Mouse (Mus musculus) gastrocnemius, adult 2 months (tissue): ENCODE measurements around the gene Plau. TPM values are rescaled to one million over a fixed set of nuclear protein-coding genes. Genes with fewer than 3 reads are reported as not detected.
A peak's percentile ranks its signal among the peaks of the same experiment; 100 is the strongest.

ENCODE experiments used
- DNase-seq: peaks from one replicate; pipeline ENCODE4 v3.0.0; 2022
- H3K27ac ChIP-seq: fragments of 200-600 bp; 2 replicates; pipeline ENCODE4 v1.8.1; 2022; ENCODE audit warnings: mild to moderate bottlenecking
- H3K4me3 ChIP-seq: fragments of 200-600 bp; 2 replicates; pipeline ENCODE4 v1.8.1; 2022; ENCODE audit warnings: mild to moderate bottlenecking, moderate library complexity
- CTCF ChIP-seq: fragments of 200-600 bp; IDR thresholded peaks from 2 replicates; pipeline ENCODE4 v1.8.1; 2022; ENCODE audit warnings: antibody characterized with exemption, mild to moderate bottlenecking, moderate library complexity
- intact Hi-C: fragments of 180-260 bp; cut with DNase I; formaldehyde crosslinking; loops from one replicate; pipeline ENCODE4 v1.15.1; 2025
- total RNA-seq, 2 experiments: library from RNA; stranded (reverse); gene quantifications; 2 replicates each; pipeline ENCODE4 v1.2.3; 2021

Plau gene
- total RNA-seq, 2 experiments from 2014 or later = 17.2 to 28.5 TPM

DNA sequence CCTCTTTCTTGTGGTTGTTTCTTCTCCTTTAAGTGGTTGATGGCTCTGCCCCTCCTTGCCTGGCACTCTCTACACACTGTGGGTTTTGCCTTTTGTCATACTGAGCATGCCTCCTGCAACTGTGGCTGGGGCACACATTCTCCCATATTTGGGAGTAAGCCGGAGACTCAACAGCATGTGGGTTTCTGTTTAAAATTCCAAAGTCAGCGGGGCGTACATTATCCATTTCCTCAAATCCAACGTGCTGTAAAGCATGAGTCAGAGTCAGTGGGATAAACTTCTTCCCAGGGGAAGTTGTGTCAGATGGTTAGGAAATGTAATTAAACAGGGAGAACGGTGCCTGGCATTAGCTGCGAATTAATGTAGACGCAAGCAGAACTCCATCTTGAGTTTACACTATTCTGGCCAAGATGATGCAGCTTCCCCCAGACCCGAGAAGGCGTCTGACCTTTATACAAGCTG lies 55.5 kb downstream of the Plau start:
- H3K4me3 ChIP-seq = peak overlapping the region; percentile 48
- H3K27ac ChIP-seq = peak overlapping the region; percentile 76
- DNase-seq = no peak
- intact Hi-C loops = no loop called here
- no peak for TF ChIP-seq CTCF

Other genes with a start within 250 kb of the Plau start
- gene Usp54, start 195.6 kb upstream of the Plau start, total RNA-seq = 1 to 10 TPM; 4.9 to 6.3 TPM
- gene Myoz1, start 180.1 kb upstream of the Plau start, total RNA-seq = 1,000 to 10,000 TPM; 2,377 to 3,782 TPM
- 100 to 1,000 TPM; 142 to 187 TPM for gene Synpo2l, start 168.3 kb upstream of the Plau start, total RNA-seq
- gene Sec24c, start 162.4 kb upstream of the Plau start, total RNA-seq = 10 to 100 TPM; 73.8 to 76.3 TPM
- 1 to 10 TPM; 1.9 to 3.3 TPM for gene Fut11, start 141.7 kb upstream of the Plau start, total RNA-seq
- gene Chchd1, start 133.7 kb upstream of the Plau start, total RNA-seq = 100 to 1,000 TPM; 120 to 152 TPM
- gene Zswim8, start 129.1 kb upstream of the Plau start, total RNA-seq = 10 to 100 TPM; 35.0 to 37.0 TPM
- gene Ndst2, start 102.1 kb upstream of the Plau start, total RNA-seq = 1 to 10 TPM; 6.2 to 7.1 TPM
- 100 to 1,000 TPM; 162 to 163 TPM for gene Camk2g, start 42.6 kb upstream of the Plau start, total RNA-seq
- 10 to 100 TPM; 60.0 to 79.2 TPM for gene Vcl, start 92.7 kb downstream of the Plau start, total RNA-seq
- 10 to 100 TPM; 34.6 to 41.0 TPM for gene Ap3m1, start 215.8 kb downstream of the Plau start, total RNA-seq
- gene Adk, start 215.9 kb downstream of the Plau start, total RNA-seq = 100 to 1,000 TPM in 1 of 2 experiments, 10 to 100 TPM in 1; 77.1 to 152 TPM